Mouse (Mus musculus): ENCODE results near the gene Bbs7. TPM values are rescaled to one million over a fixed set of nuclear protein-coding genes. Genes with fewer than 3 reads are reported as not detected.
"Not testable (repeated sequence)": the region's sequence is repeated elsewhere in the genome, so short reads cannot be mapped to it uniquely, and the experiment has no call there.

The Bbs7 gene
- total RNA-seq (2014; rRNA removed; ENCODE audit: low replicate concordance) (0.50 and 6.0 TPM in 2 replicates), polyA plus RNA-seq (2015; fragmentation: Nextera tagmentation; extraction: Ambion mirVana) (7.9 and 8.2 TPM in 2 replicates)

DNA sequence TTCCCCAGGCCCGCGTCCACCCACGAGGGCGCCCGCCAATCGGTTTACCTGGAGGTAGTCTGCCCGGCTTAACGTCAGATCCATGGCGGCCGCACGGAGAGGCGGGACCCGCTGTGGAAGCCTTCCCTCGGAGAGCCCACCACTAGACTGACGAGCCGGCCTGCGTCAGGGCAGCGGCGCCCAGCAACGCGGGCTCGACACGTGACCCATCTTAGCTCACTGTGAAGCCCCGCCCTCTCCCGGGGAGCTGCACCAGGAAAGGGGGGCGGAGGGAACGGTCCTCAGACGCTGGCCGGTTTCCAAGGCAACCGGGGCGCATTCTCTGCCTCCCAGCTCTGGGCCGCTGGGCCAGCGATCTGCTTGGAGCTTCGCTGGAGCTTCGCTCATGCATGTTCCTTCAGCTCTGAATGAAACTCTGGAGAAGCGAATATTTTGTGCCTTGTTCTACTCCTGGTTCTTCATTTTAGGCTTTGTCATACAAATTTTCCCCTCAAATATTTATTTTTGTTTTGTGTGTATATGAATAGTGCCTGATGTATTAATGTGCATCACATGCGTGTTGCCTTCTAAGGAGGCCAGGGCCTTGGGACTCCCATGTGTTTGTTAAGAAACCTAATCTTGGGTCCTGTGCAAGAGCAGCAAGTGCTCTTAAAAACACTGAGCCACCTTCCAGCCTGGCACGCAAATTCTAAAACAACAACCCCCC lies at the start of gene Bbs7:
Gene Bbs7 (minus strand): TSS at position 276 of the 706 bp plus-strand sequence.
- peak within 1 kb of the TSS; percentile 86 for H3K4me2 ChIP-seq (ENCODE audit: low read depth, low read length)
- no peaks in the 10 kb centered on the region; the same call in 1 of the 2 replicates for H3K36me3 ChIP-seq (replicated peaks; ENCODE audit: control insufficient read depth, insufficient read depth, low read length)
- ATAC-seq (ENCODE audit: insufficient read depth, low read depth) (peak; percentile 99), DNase-seq (ENCODE audit: low spot score) (peak; percentile 96)
- TF ChIP-seq EP300 (IDR thresholded peaks at IDR 0.05; ENCODE audit: low read depth) (no peak), CTCF (IDR thresholded peaks at IDR 0.05; ENCODE audit: low read depth) (no peak)
- peak within 1 kb of the TSS; percentile 69 for H3K4me3 ChIP-seq (ENCODE audit: low read depth, low read length)
- H3K9me3 ChIP-seq (replicated peaks; ENCODE audit: control insufficient read depth, low read length): no peaks in the 10 kb centered on the region
- 4% methylated on average over 38 of the region's 38 CpGs for WGBS
- H3K4me1 ChIP-seq (ENCODE audit: control insufficient read depth, insufficient read depth): peaks cover 8% of the 10 kb centered on the region; the same call in 1 of the 2 replicates
- H3K27me3 ChIP-seq (ENCODE audit: control insufficient read depth, insufficient read depth, low read length): no peaks in the 10 kb centered on the region
- H3K9ac ChIP-seq (replicated peaks; ENCODE audit: low read depth, low read length): peak within 1 kb of the TSS; percentile 58
- H3K27ac ChIP-seq (ENCODE audit: low read depth): peak within 1 kb of the TSS; percentile 43; the same call in 1 of the 2 replicates

GRCm38 (mm10) chr3:36645245-36645559 lies 31.9 kb upstream of the Bbs7 start:
- not testable (repeated sequence) for DNase-seq (ENCODE audit: low spot score); H3K9me3 ChIP-seq (replicated peaks; ENCODE audit: control insufficient read depth, low read length); H3K4me1 ChIP-seq (ENCODE audit: control insufficient read depth, insufficient read depth); ATAC-seq (ENCODE audit: insufficient read depth, low read depth); H3K4me2 ChIP-seq (ENCODE audit: low read depth, low read length); H3K9ac ChIP-seq (replicated peaks; ENCODE audit: low read depth, low read length); H3K27ac ChIP-seq (ENCODE audit: low read depth); H3K36me3 ChIP-seq (replicated peaks; ENCODE audit: control insufficient read depth, insufficient read depth, low read length); H3K27me3 ChIP-seq (ENCODE audit: control insufficient read depth, insufficient read depth, low read length); H3K4me3 ChIP-seq (ENCODE audit: low read depth, low read length)

DNA sequence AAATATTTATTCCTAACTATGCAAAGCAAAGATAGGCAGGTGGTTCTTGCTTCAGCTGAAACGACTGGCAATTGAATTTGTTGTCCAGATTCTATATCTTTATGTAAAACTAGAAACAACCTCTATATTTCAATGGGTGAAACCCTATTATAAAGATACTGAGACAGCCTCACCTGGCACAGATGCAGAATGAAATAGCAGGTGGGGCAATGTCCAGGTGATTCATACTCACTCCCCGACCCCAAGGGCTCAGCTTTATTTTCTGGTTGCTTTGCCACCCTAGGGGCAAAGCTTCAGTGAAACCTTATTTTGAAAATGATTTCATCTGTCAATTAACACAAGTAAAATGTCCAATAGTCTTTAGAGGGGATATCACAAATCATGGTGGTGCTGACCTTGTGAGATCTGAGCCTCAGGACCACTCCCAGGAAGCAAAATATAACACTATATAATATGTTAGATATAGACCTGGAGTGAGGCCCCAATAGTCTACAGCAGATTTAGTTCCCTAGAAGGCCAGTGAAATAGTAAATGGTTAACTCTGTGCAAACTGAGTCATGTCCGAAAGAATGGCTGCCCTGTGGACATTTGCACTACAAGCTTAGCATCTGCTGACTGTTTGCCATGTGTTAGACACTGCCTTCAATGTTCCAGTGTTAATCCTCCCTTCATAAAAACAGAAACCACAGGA lies 31.4 kb upstream of the Bbs7 start:
- no peak overlapping the region for H3K9ac ChIP-seq (replicated peaks; ENCODE audit: low read depth, low read length)
- TF ChIP-seq CTCF (IDR thresholded peaks at IDR 0.05; ENCODE audit: low read depth) (no peak), EP300 (IDR thresholded peaks at IDR 0.05; ENCODE audit: low read depth) (no peak)
- no peak overlapping the region for H3K4me3 ChIP-seq (ENCODE audit: low read depth, low read length)
- 0 out of 2 replicates have a peak, but pooled peaks cover under 1% of the 10 kb centered on the region for H3K36me3 ChIP-seq (replicated peaks; ENCODE audit: control insufficient read depth, insufficient read depth, low read length)
- H3K9me3 ChIP-seq (replicated peaks; ENCODE audit: control insufficient read depth, low read length): no peaks in the 10 kb centered on the region
- H3K27me3 ChIP-seq (ENCODE audit: control insufficient read depth, insufficient read depth, low read length): no peaks in the 10 kb centered on the region
- 83% methylated on average over 3 of the region's 3 CpGs for WGBS
- no peaks in the 10 kb centered on the region for H3K4me1 ChIP-seq (ENCODE audit: control insufficient read depth, insufficient read depth)
- DNase-seq (ENCODE audit: low spot score) (no peak), ATAC-seq (ENCODE audit: insufficient read depth, low read depth) (no peak)
- no peak overlapping the region for H3K27ac ChIP-seq (ENCODE audit: low read depth)
- H3K4me2 ChIP-seq (ENCODE audit: low read depth, low read length): no peak overlapping the region

DNA sequence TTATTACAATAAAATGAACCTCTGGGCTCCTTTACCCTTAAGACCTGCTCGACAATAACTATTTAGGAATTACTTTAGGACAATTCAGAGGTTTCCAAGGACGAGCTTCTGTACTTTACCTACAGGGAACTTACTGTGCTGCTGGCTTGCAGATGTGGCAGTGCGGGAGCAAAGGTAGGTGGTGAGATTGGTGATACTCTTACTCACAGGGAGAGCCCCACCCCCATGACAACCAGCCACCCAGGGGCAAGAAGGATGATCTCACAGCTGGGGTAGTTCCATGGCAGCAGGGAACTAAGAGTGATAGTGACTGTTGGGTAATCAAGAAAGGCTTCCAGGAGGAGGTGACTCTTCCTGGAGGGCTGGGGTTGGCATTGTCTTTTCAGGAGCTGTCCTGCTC lies 30.1 kb upstream of the Bbs7 start:
- no peak overlapping the region for H3K4me3 ChIP-seq (ENCODE audit: low read depth, low read length)
- no peak overlapping the region for H3K27ac ChIP-seq (ENCODE audit: low read depth)
- H3K27me3 ChIP-seq (ENCODE audit: control insufficient read depth, insufficient read depth, low read length): no peaks in the 10 kb centered on the region
- H3K9ac ChIP-seq (replicated peaks; ENCODE audit: low read depth, low read length): no peak overlapping the region
- no peaks in the 10 kb centered on the region for H3K36me3 ChIP-seq (replicated peaks; ENCODE audit: control insufficient read depth, insufficient read depth, low read length)
- ATAC-seq (ENCODE audit: insufficient read depth, low read depth): no peak
- H3K4me2 ChIP-seq (ENCODE audit: low read depth, low read length): no peak overlapping the region
- WGBS: 87% methylated on average over 3 of the region's 3 CpGs
- TF ChIP-seq CTCF (IDR thresholded peaks at IDR 0.05; ENCODE audit: low read depth): no peak
- TF ChIP-seq EP300 (IDR thresholded peaks at IDR 0.05; ENCODE audit: low read depth): no peak
- H3K9me3 ChIP-seq (replicated peaks; ENCODE audit: control insufficient read depth, low read length): no peaks in the 10 kb centered on the region
- no peak for DNase-seq (ENCODE audit: low spot score)
- no peaks in the 10 kb centered on the region for H3K4me1 ChIP-seq (ENCODE audit: control insufficient read depth, insufficient read depth)

DNA sequence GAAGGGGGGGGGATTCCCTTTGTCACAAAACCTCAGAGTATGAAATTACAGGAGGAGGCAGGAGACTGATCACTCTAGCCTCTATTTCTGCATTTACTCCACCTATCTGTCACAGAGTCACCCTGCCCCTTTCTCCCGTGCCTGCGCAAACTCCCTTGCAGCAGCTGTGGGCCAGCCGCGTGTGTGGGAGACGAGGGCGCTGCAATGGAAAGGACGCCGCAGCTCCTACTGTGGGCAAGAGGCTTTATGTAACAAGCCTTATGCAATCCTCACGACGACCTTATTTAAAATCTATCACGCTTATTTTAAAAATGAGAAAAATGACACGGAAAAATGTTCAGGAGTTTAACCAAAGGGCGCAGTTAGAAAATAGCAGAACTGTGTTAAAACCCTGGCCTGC lies 29.5 kb upstream of the Bbs7 start:
- Histone ChIP-seq H3K9ac (replicated peaks; ENCODE audit: low read depth, low read length) (no peak overlapping the region), H3K4me1 (ENCODE audit: control insufficient read depth, insufficient read depth) (no peaks in the 10 kb centered on the region), H3K9me3 (replicated peaks; ENCODE audit: control insufficient read depth, low read length) (no peaks in the 10 kb centered on the region), H3K27me3 (ENCODE audit: control insufficient read depth, insufficient read depth, low read length) (no peaks in the 10 kb centered on the region), H3K4me2 (ENCODE audit: low read depth, low read length) (no peak overlapping the region), H3K27ac (ENCODE audit: low read depth) (no peak overlapping the region), H3K36me3 (replicated peaks; ENCODE audit: control insufficient read depth, insufficient read depth, low read length) (no peaks in the 10 kb centered on the region), H3K4me3 (ENCODE audit: low read depth, low read length) (no peak overlapping the region)
- DNase-seq (ENCODE audit: low spot score) (no peak), ATAC-seq (ENCODE audit: insufficient read depth, low read depth) (no peak)
- TF ChIP-seq EP300 (IDR thresholded peaks at IDR 0.05; ENCODE audit: low read depth) (no peak), CTCF (IDR thresholded peaks at IDR 0.05; ENCODE audit: low read depth) (no peak)
- WGBS: 74% methylated on average over 13 of the region's 13 CpGs

Measured in heart, postnatal 0 days (tissue).